Mouse (Mus musculus): Measurements from ENCODE around the gene Nf1. TPM values are rescaled to one million over a fixed set of nuclear protein-coding genes. Genes with fewer than 3 reads are reported as not detected.
A peak's percentile ranks its signal among the peaks of the same experiment; 100 is the strongest.

Nf1 gene
- polyA plus RNA-seq, 1 experiment from 2014 or later, result 8.8 TPM

DNA sequence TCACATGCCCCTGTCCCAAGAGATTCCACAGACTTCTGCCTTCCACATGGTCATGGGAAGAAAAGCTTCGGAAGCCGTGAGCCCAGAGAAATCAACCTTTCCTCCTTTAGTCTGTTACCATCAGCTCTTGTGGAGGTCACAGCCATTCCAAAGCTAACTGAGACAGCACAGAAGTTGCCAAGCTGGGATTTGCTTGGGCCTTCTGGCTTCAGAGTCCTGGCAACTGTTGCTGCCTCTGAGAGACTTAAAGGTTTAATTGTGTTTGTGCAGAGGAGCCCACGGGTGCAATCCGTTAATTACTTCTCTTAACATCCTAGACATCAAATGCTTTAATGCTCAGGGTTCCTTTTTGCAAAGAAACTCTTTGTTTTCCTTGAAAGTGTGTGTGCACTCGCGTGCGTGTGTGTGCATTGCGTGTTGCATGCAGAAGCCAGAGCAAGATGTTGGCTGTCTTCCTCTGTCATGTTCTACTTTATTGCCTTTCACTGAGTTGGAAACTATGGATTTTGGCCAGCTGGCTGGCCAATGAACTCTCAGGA lies 22.6 kb upstream of the Nf1 start:
- no peak for DNase-seq (ENCODE audit: low spot score)
- no peak overlapping the region for H3K4me3 ChIP-seq (ENCODE audit: low read depth, low read length)
- 75% methylated on average over 8 of the region's 8 CpGs for WGBS
- no peaks in the 10 kb centered on the region for H3K27me3 ChIP-seq (replicated peaks; ENCODE audit: control insufficient read depth, insufficient read depth, low read length)
- no peak overlapping the region for H3K4me2 ChIP-seq (ENCODE audit: low read depth, low read length)
- no peak overlapping the region for H3K27ac ChIP-seq (replicated peaks; ENCODE audit: low read depth, low read length)
- no peaks in the 10 kb centered on the region for H3K4me1 ChIP-seq (ENCODE audit: control insufficient read depth, insufficient read depth, low read length)
- H3K36me3 ChIP-seq (ENCODE audit: control insufficient read depth, insufficient read depth, low read length), result no peaks in the 10 kb centered on the region
- no peak overlapping the region for H3K9ac ChIP-seq (ENCODE audit: low read depth, low read length)
- H3K9me3 ChIP-seq (ENCODE audit: control insufficient read depth, low read length), result no peaks in the 10 kb centered on the region
- no peak for ATAC-seq (ENCODE audit: low read depth)

DNA sequence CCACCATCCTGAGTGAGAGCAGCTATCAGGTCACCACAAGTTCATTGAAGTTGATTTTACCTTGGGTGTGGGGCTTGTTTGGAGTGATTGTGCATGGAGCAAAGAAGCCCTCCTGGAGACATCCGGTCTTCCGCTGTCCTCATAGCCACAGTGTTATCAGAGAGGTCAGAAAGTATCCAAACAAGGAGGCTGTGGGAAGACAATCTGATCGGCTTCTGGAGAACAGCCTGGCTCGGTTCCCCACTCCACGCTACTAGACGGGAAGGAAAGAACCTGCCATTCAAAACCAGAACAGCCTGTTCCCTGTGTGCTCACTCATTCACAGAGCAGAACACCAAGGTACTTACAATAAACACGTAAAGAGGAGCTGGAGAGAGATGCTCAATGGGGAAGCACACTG lies 19.7 kb upstream of the Nf1 start:
- ATAC-seq (ENCODE audit: low read depth), result no peak
- no peak overlapping the region for H3K4me2 ChIP-seq (ENCODE audit: low read depth, low read length)
- no peak overlapping the region for H3K4me3 ChIP-seq (ENCODE audit: low read depth, low read length)
- WGBS, result 78% methylated on average over 7 of the region's 7 CpGs
- no peak overlapping the region for H3K27ac ChIP-seq (replicated peaks; ENCODE audit: low read depth, low read length)
- H3K27me3 ChIP-seq (replicated peaks; ENCODE audit: control insufficient read depth, insufficient read depth, low read length), result no peaks in the 10 kb centered on the region
- no peak for DNase-seq (ENCODE audit: low spot score)
- H3K36me3 ChIP-seq (ENCODE audit: control insufficient read depth, insufficient read depth, low read length), result no peaks in the 10 kb centered on the region
- H3K9ac ChIP-seq (ENCODE audit: low read depth, low read length), result no peak overlapping the region
- H3K4me1 ChIP-seq (ENCODE audit: control insufficient read depth, insufficient read depth, low read length), result peaks cover 9% of the 10 kb centered on the region; the same call in 1 of the 2 replicates
- no peaks in the 10 kb centered on the region for H3K9me3 ChIP-seq (ENCODE audit: control insufficient read depth, low read length)

- ATAC-seq (ENCODE audit: low read depth), result peak; percentile 53; the same call in 1 of the 2 replicates
- H3K4me1 ChIP-seq (ENCODE audit: control insufficient read depth, insufficient read depth, low read length), result peaks cover 9% of the 10 kb centered on the region; the same call in 1 of the 2 replicates
- peak overlapping the region; percentile 10; the same call in 1 of the 2 replicates for H3K4me2 ChIP-seq (ENCODE audit: low read depth, low read length)
- H3K9ac ChIP-seq (ENCODE audit: low read depth, low read length), result no peak overlapping the region
- no peak overlapping the region for H3K4me3 ChIP-seq (ENCODE audit: low read depth, low read length)
- no peaks in the 10 kb centered on the region for H3K9me3 ChIP-seq (ENCODE audit: control insufficient read depth, low read length)
- H3K36me3 ChIP-seq (ENCODE audit: control insufficient read depth, insufficient read depth, low read length), result no peaks in the 10 kb centered on the region
- WGBS, result 22% methylated on average over 12 of the region's 12 CpGs
- no peaks in the 10 kb centered on the region for H3K27me3 ChIP-seq (replicated peaks; ENCODE audit: control insufficient read depth, insufficient read depth, low read length)
- peak overlapping the region; percentile 36 for H3K27ac ChIP-seq (replicated peaks; ENCODE audit: low read depth, low read length)
- peak; percentile 65 for DNase-seq (ENCODE audit: low spot score)
Observed at GRCm38 (mm10) chr11:79323985-79324685, 15.4 kb upstream of the Nf1 start.

GRCm38 (mm10) chr11:79325663-79326062 lies 13.8 kb upstream of the Nf1 start:
- 89% methylated on average over 8 of the region's 8 CpGs for WGBS
- Histone ChIP-seq H3K27me3 (replicated peaks; ENCODE audit: control insufficient read depth, insufficient read depth, low read length) (no peaks in the 10 kb centered on the region), H3K27ac (replicated peaks; ENCODE audit: low read depth, low read length) (no peak overlapping the region), H3K4me3 (ENCODE audit: low read depth, low read length) (no peak overlapping the region), H3K4me2 (ENCODE audit: low read depth, low read length) (no peak overlapping the region), H3K36me3 (ENCODE audit: control insufficient read depth, insufficient read depth, low read length) (no peaks in the 10 kb centered on the region), H3K9ac (ENCODE audit: low read depth, low read length) (no peak overlapping the region), H3K9me3 (ENCODE audit: control insufficient read depth, low read length) (no peaks in the 10 kb centered on the region), H3K4me1 (ENCODE audit: control insufficient read depth, insufficient read depth, low read length) (peaks cover 9% of the 10 kb centered on the region; the same call in 1 of the 2 replicates)
- ATAC-seq (ENCODE audit: low read depth) (no peak), DNase-seq (ENCODE audit: low spot score) (no peak)

DNA sequence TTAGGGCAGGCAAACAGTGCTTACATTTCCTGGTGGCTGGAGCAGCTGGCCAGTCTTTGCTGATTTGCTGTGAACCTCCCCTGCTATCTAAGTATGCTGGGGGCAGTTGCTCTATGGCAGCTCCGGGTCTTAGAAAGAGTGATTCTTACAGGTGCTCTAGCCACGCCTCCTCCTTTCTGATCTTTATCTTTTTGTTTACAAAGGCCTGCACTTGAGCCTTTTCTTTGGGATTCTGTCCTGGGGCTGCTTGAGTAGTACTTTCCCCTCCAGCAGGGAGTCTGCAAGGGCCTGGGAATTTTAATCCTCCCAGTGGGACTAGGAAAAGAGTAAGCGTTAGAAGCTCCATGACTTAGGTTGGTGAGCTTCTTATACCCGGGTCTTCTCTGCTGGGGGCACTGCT lies 12.4 kb upstream of the Nf1 start:
- no peaks in the 10 kb centered on the region for H3K27me3 ChIP-seq (replicated peaks; ENCODE audit: control insufficient read depth, insufficient read depth, low read length)
- no peak overlapping the region for H3K4me2 ChIP-seq (ENCODE audit: low read depth, low read length)
- H3K4me3 ChIP-seq (ENCODE audit: low read depth, low read length), result no peak overlapping the region
- H3K36me3 ChIP-seq (ENCODE audit: control insufficient read depth, insufficient read depth, low read length), result no peaks in the 10 kb centered on the region
- H3K9me3 ChIP-seq (ENCODE audit: control insufficient read depth, low read length), result no peaks in the 10 kb centered on the region
- peaks cover 9% of the 10 kb centered on the region; the same call in 1 of the 2 replicates for H3K4me1 ChIP-seq (ENCODE audit: control insufficient read depth, insufficient read depth, low read length)
- ATAC-seq (ENCODE audit: low read depth) (no peak), DNase-seq (ENCODE audit: low spot score) (no peak)
- no peak overlapping the region for H3K9ac ChIP-seq (ENCODE audit: low read depth, low read length)
- H3K27ac ChIP-seq (replicated peaks; ENCODE audit: low read depth, low read length), result no peak overlapping the region
- 25% methylated on average over 4 of the region's 4 CpGs for WGBS

- Histone ChIP-seq H3K9ac (ENCODE audit: low read depth, low read length) (no peak overlapping the region), H3K27ac (replicated peaks; ENCODE audit: low read depth, low read length) (no peak overlapping the region), H3K4me2 (ENCODE audit: low read depth, low read length) (no peak overlapping the region), H3K27me3 (replicated peaks; ENCODE audit: control insufficient read depth, insufficient read depth, low read length) (no peaks in the 10 kb centered on the region), H3K9me3 (ENCODE audit: control insufficient read depth, low read length) (no peaks in the 10 kb centered on the region), H3K4me1 (ENCODE audit: control insufficient read depth, insufficient read depth, low read length) (peaks cover 9% of the 10 kb centered on the region; the same call in 1 of the 2 replicates), H3K36me3 (ENCODE audit: control insufficient read depth, insufficient read depth, low read length) (no peaks in the 10 kb centered on the region), H3K4me3 (ENCODE audit: low read depth, low read length) (no peak overlapping the region)
- 84% methylated on average over 4 of the region's 4 CpGs for WGBS
- DNase-seq (ENCODE audit: low spot score), result no peak
- ATAC-seq (ENCODE audit: low read depth), result no peak
Observed at GRCm38 (mm10) chr11:79328060-79328459, 11.4 kb upstream of the Nf1 start.

GRCm38 (mm10) chr11:79329585-79329984 lies 9.9 kb upstream of the Nf1 start:
- Histone ChIP-seq H3K9ac (ENCODE audit: low read depth, low read length) (no peak overlapping the region), H3K9me3 (ENCODE audit: control insufficient read depth, low read length) (no peaks in the 10 kb centered on the region), H3K27ac (replicated peaks; ENCODE audit: low read depth, low read length) (no peak overlapping the region), H3K36me3 (ENCODE audit: control insufficient read depth, insufficient read depth, low read length) (no peaks in the 10 kb centered on the region), H3K27me3 (replicated peaks; ENCODE audit: control insufficient read depth, insufficient read depth, low read length) (no peaks in the 10 kb centered on the region), H3K4me1 (ENCODE audit: control insufficient read depth, insufficient read depth, low read length) (no peaks in the 10 kb centered on the region), H3K4me3 (ENCODE audit: low read depth, low read length) (no peak overlapping the region), H3K4me2 (ENCODE audit: low read depth, low read length) (no peak overlapping the region)
- DNase-seq (ENCODE audit: low spot score) (no peak), ATAC-seq (ENCODE audit: low read depth) (no peak)
- WGBS, result 94% methylated on average over 1 of the region's 1 CpGs

GRCm38 (mm10) chr11:79335077-79335476 lies 4.4 kb upstream of the Nf1 start:
- Histone ChIP-seq H3K27me3 (replicated peaks; ENCODE audit: control insufficient read depth, insufficient read depth, low read length) (no peaks in the 10 kb centered on the region), H3K27ac (replicated peaks; ENCODE audit: low read depth, low read length) (no peak overlapping the region), H3K9ac (ENCODE audit: low read depth, low read length) (no peak overlapping the region), H3K9me3 (ENCODE audit: control insufficient read depth, low read length) (no peaks in the 10 kb centered on the region), H3K36me3 (ENCODE audit: control insufficient read depth, insufficient read depth, low read length) (no peaks in the 10 kb centered on the region), H3K4me3 (ENCODE audit: low read depth, low read length) (no peak overlapping the region), H3K4me1 (ENCODE audit: control insufficient read depth, insufficient read depth, low read length) (no peaks in the 10 kb centered on the region), H3K4me2 (ENCODE audit: low read depth, low read length) (no peak overlapping the region)
- no peak for DNase-seq (ENCODE audit: low spot score)
- no peak for ATAC-seq (ENCODE audit: low read depth)
- WGBS, result 94% methylated on average over 6 of the region's 6 CpGs

Data from embryonic facial prominence, embryonic 14.5 days (tissue).